Mouse (Mus musculus) kidney, postnatal 10 days (tissue): Measurements from ENCODE around the gene Ifitm1.
"Not testable (repeated sequence)": the region's sequence is repeated elsewhere in the genome, so short reads cannot be mapped to it uniquely, and the experiment has no call there.

Source experiments
- DNase-seq: peaks from one replicate; pipeline ENCODE4 v3.0.0; 2021; ENCODE audit warnings: mixed read lengths

Gene Ifitm1

DNA sequence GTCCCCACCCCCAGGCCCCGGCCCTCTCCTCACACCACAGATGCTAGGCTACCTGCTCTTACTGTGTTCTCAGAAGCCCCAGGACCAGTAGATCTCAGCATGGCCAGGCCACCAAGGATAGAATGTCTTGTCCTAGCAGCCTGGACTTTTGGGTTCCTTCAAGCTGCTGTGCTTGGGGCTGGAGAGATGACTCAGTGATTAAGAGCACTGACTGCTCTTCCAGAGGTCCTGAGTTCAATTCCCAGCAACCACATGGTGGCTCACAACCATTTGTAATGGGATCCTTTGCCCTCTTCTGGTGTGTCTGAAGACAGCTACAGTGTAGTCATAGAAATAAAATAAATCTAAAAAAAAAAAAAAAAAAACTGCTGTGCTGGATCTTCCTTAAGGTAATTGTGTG lies 50.8 kb downstream of the Ifitm1 start, which contains the start of gene Ifitm6:
TSS of gene Ifitm6 (minus strand) at position 101 of the 400 bp plus-strand sequence.
- DNase-seq, result not testable (repeated sequence)

DNA sequence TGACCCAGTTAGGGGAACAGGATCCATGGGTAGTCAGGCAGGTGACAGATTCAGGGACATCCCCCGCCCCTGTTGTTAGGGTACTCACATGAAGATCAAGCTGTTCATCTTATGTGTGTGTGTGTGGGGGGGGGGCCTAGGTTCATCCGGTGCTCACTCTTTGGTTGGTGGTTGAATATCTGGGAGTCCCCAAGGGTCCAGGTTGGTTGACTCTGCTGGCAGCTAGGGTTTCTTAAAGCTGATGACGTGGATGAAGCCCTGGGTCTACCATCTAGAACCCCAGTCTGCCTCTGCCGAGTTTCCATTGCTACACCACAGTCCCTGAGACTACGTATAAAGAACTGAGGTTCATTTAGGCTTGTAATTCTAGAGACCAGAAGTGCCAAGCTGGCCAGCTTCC lies 52.0 kb downstream of the Ifitm1 start:
- DNase-seq, result no peak
